Mouse (Mus musculus) limb, embryonic 13.5 days (tissue): ENCODE results near the gene Cdc34. TPM values are rescaled to one million over a fixed set of nuclear protein-coding genes. Genes with fewer than 3 reads are reported as not detected.

Source experiments
- ATAC-seq: fragments of 200-750 bp; cut with Nextera tagmentation; 2 replicates; pipeline ENCODE4 v1.8.0; 2017; ENCODE audit warnings: low read depth, moderate number of reproducible peaks, moderate TSS enrichment; ENCODE audit not compliant: low FRiP score
- H3K27ac ChIP-seq: fragments of 300-500 bp; sonication (generic); 2 replicates; pipeline ENCODE4 v1.5.1; 2015; ENCODE audit warnings: inconsistent platforms, mild to moderate bottlenecking, moderate library complexity
- H3K27me3 ChIP-seq: fragments of 300-500 bp; sonication (generic); 2 replicates; pipeline ENCODE4 v1.6.1; 2015; ENCODE audit warnings: mild to moderate bottlenecking, inconsistent platforms
- H3K36me3 ChIP-seq: fragments of 300-500 bp; sonication (generic); 2 replicates; pipeline ENCODE4 v1.6.1; 2015; ENCODE audit warnings: inconsistent platforms, mild to moderate bottlenecking, moderate library complexity
- H3K4me1 ChIP-seq: fragments of 300-500 bp; sonication (generic); 2 replicates; pipeline ENCODE4 v1.6.1; 2015; ENCODE audit warnings: inconsistent platforms
- H3K4me2 ChIP-seq: fragments of 300-500 bp; sonication (generic); replicated peaks from 2 replicates; pipeline ENCODE4 v1.6.1; 2015; ENCODE audit warnings: inconsistent platforms, mild to moderate bottlenecking, moderate library complexity
- H3K4me3 ChIP-seq: fragments of 300-500 bp; sonication (generic); 2 replicates; pipeline ENCODE4 v1.5.1; 2015; ENCODE audit warnings: moderate library complexity, mild to moderate bottlenecking, inconsistent platforms
- H3K9ac ChIP-seq: fragments of 300-500 bp; sonication (generic); 2 replicates; pipeline ENCODE4 v1.6.1; 2015; ENCODE audit warnings: mild to moderate bottlenecking, inconsistent platforms
- H3K9me3 ChIP-seq: fragments of 300-500 bp; sonication (generic); 2 replicates; pipeline ENCODE4 v1.6.1; 2016; ENCODE audit warnings: inconsistent platforms
- WGBS: fragments of 180-500 bp; shearing (Covaris S2); methylation state at CpG from one replicate; pipeline ENCODE4 v1.1.7; 2015; 5-methylcytosine and 5-hydroxymethylcytosine counted together
- polyA plus RNA-seq: library from polyadenylated mRNA; unstranded; fragments of >200 nt; fragmentation: Nextera tagmentation; extraction: Ambion mirVana; gene quantifications from 2 replicates; pipeline ENCODE4 v1.2.1, GENCODE M21; 2015

Cdc34 gene
- polyA plus RNA-seq, 1 experiment from 2014 or later = 116 TPM

GRCm38 (mm10) chr10:79660298-79660697 lies 21.7 kb upstream of the Cdc34 start:
- 0 out of 2 replicates have a peak, but pooled peaks cover 2% of the 10 kb centered on the region for H3K4me1 ChIP-seq
- 72% methylated on average over 2 of the region's 2 CpGs for WGBS
- H3K9ac ChIP-seq = no peak overlapping the region
- no peak overlapping the region for H3K4me2 ChIP-seq
- H3K27ac ChIP-seq = no peak overlapping the region
- no peaks in the 10 kb centered on the region for H3K9me3 ChIP-seq
- no peaks in the 10 kb centered on the region for H3K36me3 ChIP-seq
- H3K4me3 ChIP-seq = no peak overlapping the region
- ATAC-seq = no peak
- H3K27me3 ChIP-seq = no peaks in the 10 kb centered on the region; the same call in 1 of the 2 replicates

GRCm38 (mm10) chr10:79661861-79662260 lies 20.1 kb upstream of the Cdc34 start:
- Histone ChIP-seq H3K27me3 (no peaks in the 10 kb centered on the region), H3K4me2 (no peak overlapping the region), H3K36me3 (no peaks in the 10 kb centered on the region), H3K4me3 (no peak overlapping the region), H3K9me3 (no peaks in the 10 kb centered on the region), H3K9ac (no peak overlapping the region), H3K4me1 (0 out of 2 replicates have a peak, but pooled peaks cover 2% of the 10 kb centered on the region), H3K27ac (no peak overlapping the region)
- 36% methylated on average over 3 of the region's 3 CpGs for WGBS
- ATAC-seq = no peak

GRCm38 (mm10) chr10:79664131-79664665 lies 17.8 kb upstream of the Cdc34 start, which contains the start of gene Madcam1:
Madcam1 (plus strand) TSS chr10:79664559.
- H3K4me1 ChIP-seq = 0 out of 2 replicates have a peak, but pooled peaks cover 4% of the 10 kb centered on the region
- H3K36me3 ChIP-seq = no peaks in the 10 kb centered on the region
- no peak within 1 kb of the TSS; the same call in none of the 2 replicates for H3K9ac ChIP-seq
- no peak for ATAC-seq
- H3K27ac ChIP-seq = no peak within 1 kb of the TSS
- no peak within 1 kb of the TSS for H3K4me3 ChIP-seq
- H3K4me2 ChIP-seq = no peak within 1 kb of the TSS
- H3K9me3 ChIP-seq = no peaks in the 10 kb centered on the region
- 7% methylated on average over 13 of the region's 13 CpGs for WGBS
- no peaks in the 10 kb centered on the region for H3K27me3 ChIP-seq

GRCm38 (mm10) chr10:79665051-79665450 lies 16.9 kb upstream of the Cdc34 start:
- ATAC-seq = no peak

GRCm38 (mm10) chr10:79666493-79666892 lies 15.5 kb upstream of the Cdc34 start:
- H3K27me3 ChIP-seq = no peaks in the 10 kb centered on the region
- H3K9ac ChIP-seq = no peak overlapping the region
- no peak overlapping the region for H3K4me2 ChIP-seq
- no peak for ATAC-seq
- peaks cover 19% of the 10 kb centered on the region for H3K4me1 ChIP-seq
- no peak overlapping the region for H3K4me3 ChIP-seq
- H3K27ac ChIP-seq = no peak overlapping the region
- no peaks in the 10 kb centered on the region for H3K9me3 ChIP-seq
- no peaks in the 10 kb centered on the region for H3K36me3 ChIP-seq
- WGBS = 69% methylated on average over 9 of the region's 9 CpGs

More at GRCm38 (mm10) chr10:79665051-79665450, 16.9 kb upstream of the Cdc34 start:
- no peak overlapping the region for H3K4me3 ChIP-seq
- H3K27me3 ChIP-seq = no peaks in the 10 kb centered on the region
- H3K9ac ChIP-seq = no peak overlapping the region; the same call in 1 of the 2 replicates
- H3K27ac ChIP-seq = no peak overlapping the region
- H3K4me1 ChIP-seq = peaks cover 4% of the 10 kb centered on the region
- no peaks in the 10 kb centered on the region for H3K36me3 ChIP-seq
- WGBS = 81% methylated on average over 8 of the region's 8 CpGs
- no peaks in the 10 kb centered on the region for H3K9me3 ChIP-seq
- no peak overlapping the region for H3K4me2 ChIP-seq

- no peak overlapping the region for H3K9ac ChIP-seq
- no peak overlapping the region for H3K4me3 ChIP-seq
- no peak for ATAC-seq
- peaks cover 12% of the 10 kb centered on the region for H3K36me3 ChIP-seq
- H3K27ac ChIP-seq = no peak overlapping the region
- H3K4me1 ChIP-seq = peaks cover 19% of the 10 kb centered on the region
- H3K27me3 ChIP-seq = no peaks in the 10 kb centered on the region
- 86% methylated on average over 5 of the region's 5 CpGs for whole genome bisulfite sequencing
- H3K4me2 ChIP-seq = peak overlapping the region; percentile 97; the same call in 1 of the 2 replicates
- H3K9me3 ChIP-seq = no peaks in the 10 kb centered on the region
Measured at GRCm38 (mm10) chr10:79668076-79668475, 13.9 kb upstream of the Cdc34 start.

GRCm38 (mm10) chr10:79668771-79669575 lies 13.0 kb upstream of the Cdc34 start, which contains the start of gene Tpgs1:
Tpgs1 (plus strand) TSS chr10:79669369.
- Histone ChIP-seq H3K36me3 (peaks cover 21% of the 10 kb centered on the region), H3K27me3 (no peaks in the 10 kb centered on the region), H3K9ac (peak within 1 kb of the TSS; percentile 91), H3K4me3 (peak within 1 kb of the TSS; percentile 93), H3K9me3 (no peaks in the 10 kb centered on the region), H3K27ac (peak within 1 kb of the TSS; percentile 94), H3K4me2 (peak within 1 kb of the TSS; percentile 97), H3K4me1 (peaks cover 19% of the 10 kb centered on the region)
- under 1% methylated on average over 45 of the region's 45 CpGs for whole genome bisulfite sequencing
- peak; percentile 86 for ATAC-seq

- Histone ChIP-seq H3K4me1 (peaks cover 19% of the 10 kb centered on the region), H3K4me3 (peak overlapping the region; percentile 93), H3K36me3 (peaks cover 23% of the 10 kb centered on the region), H3K27me3 (no peaks in the 10 kb centered on the region), H3K9ac (peak overlapping the region; percentile 91), H3K27ac (peak overlapping the region; percentile 94), H3K4me2 (peak overlapping the region; percentile 97), H3K9me3 (no peaks in the 10 kb centered on the region)
- WGBS = under 1% methylated on average over 47 of the region's 47 CpGs
- ATAC-seq = peak; percentile 55
Measured at GRCm38 (mm10) chr10:79669576-79670057, 12.4 kb upstream of the Cdc34 start.

GRCm38 (mm10) chr10:79670071-79670888 lies 11.7 kb upstream of the Cdc34 start:
- no peak for ATAC-seq
- Histone ChIP-seq H3K9ac (peak overlapping the region; percentile 91), H3K4me2 (peak overlapping the region; percentile 97), H3K4me3 (peak overlapping the region; percentile 93), H3K9me3 (no peaks in the 10 kb centered on the region), H3K4me1 (peaks cover 19% of the 10 kb centered on the region), H3K36me3 (peaks cover 25% of the 10 kb centered on the region), H3K27ac (peak overlapping the region; percentile 94), H3K27me3 (no peaks in the 10 kb centered on the region)
- WGBS = 37% methylated on average over 15 of the region's 15 CpGs

- peaks cover 37% of the 10 kb centered on the region for H3K36me3 ChIP-seq
- H3K9me3 ChIP-seq = no peaks in the 10 kb centered on the region
- H3K4me1 ChIP-seq = peaks cover 19% of the 10 kb centered on the region
- H3K4me2 ChIP-seq = 0 out of 2 replicates have a peak overlapping the region, but pooled peaks have one; percentile 97
- H3K27me3 ChIP-seq = no peaks in the 10 kb centered on the region
- WGBS = 50% methylated on average over 6 of the region's 6 CpGs
- H3K27ac ChIP-seq = no peak overlapping the region
- no peak overlapping the region for H3K4me3 ChIP-seq
- H3K9ac ChIP-seq = 0 out of 2 replicates have a peak overlapping the region, but pooled peaks have one; percentile 43
- no peak for ATAC-seq
Measured at GRCm38 (mm10) chr10:79671396-79672087, 10.5 kb upstream of the Cdc34 start.

GRCm38 (mm10) chr10:79672088-79672455 lies 9.9 kb upstream of the Cdc34 start:
- peaks cover 19% of the 10 kb centered on the region for H3K4me1 ChIP-seq
- H3K27ac ChIP-seq = no peak overlapping the region
- WGBS = 65% methylated on average over 3 of the region's 3 CpGs
- no peak overlapping the region for H3K9ac ChIP-seq
- H3K9me3 ChIP-seq = no peaks in the 10 kb centered on the region
- no peaks in the 10 kb centered on the region for H3K27me3 ChIP-seq
- H3K4me3 ChIP-seq = no peak overlapping the region
- ATAC-seq = no peak
- no peak overlapping the region for H3K4me2 ChIP-seq
- peaks cover 37% of the 10 kb centered on the region for H3K36me3 ChIP-seq
